Mouse (Mus musculus) lung, embryonic 15.5 days (tissue): Measurements from ENCODE around the gene Plekhh3. TPM values are rescaled to one million over a fixed set of nuclear protein-coding genes. Genes with fewer than 3 reads are reported as not detected.
"Not testable (repeated sequence)": the region's sequence is repeated elsewhere in the genome, so short reads cannot be mapped to it uniquely, and the experiment has no call there.

ENCODE experiments used
- ATAC-seq: fragments of 200-750 bp; cut with Nextera tagmentation; 2 replicates; pipeline ENCODE4 v1.8.0; 2017; ENCODE audit warnings: moderate number of reproducible peaks, borderline replicate concordance; ENCODE audit not compliant: low FRiP score, low TSS enrichment; ENCODE audit errors: extremely low read depth
- H3K27ac ChIP-seq: fragments of 300-500 bp; sonication (generic); 2 replicates; pipeline ENCODE4 v1.5.1; 2015; ENCODE audit warnings: moderate library complexity, mild to moderate bottlenecking, inconsistent platforms
- H3K27me3 ChIP-seq: fragments of 300-500 bp; sonication (generic); 2 replicates; pipeline ENCODE4 v1.6.1; 2015; ENCODE audit warnings: inconsistent platforms
- H3K36me3 ChIP-seq: fragments of 300-500 bp; sonication (generic); 2 replicates; pipeline ENCODE4 v1.6.1; 2015; ENCODE audit warnings: inconsistent platforms
- H3K4me1 ChIP-seq: fragments of 300-500 bp; sonication (generic); 2 replicates; pipeline ENCODE4 v1.6.1; 2015; ENCODE audit warnings: inconsistent platforms
- H3K4me2 ChIP-seq: fragments of 300-500 bp; sonication (generic); 2 replicates; pipeline ENCODE4 v1.6.1; 2015; ENCODE audit warnings: inconsistent platforms, mild to moderate bottlenecking, moderate library complexity
- H3K4me3 ChIP-seq: fragments of 300-500 bp; sonication (generic); 2 replicates; pipeline ENCODE4 v1.5.1; 2015; ENCODE audit warnings: mild to moderate bottlenecking, inconsistent platforms
- H3K9ac ChIP-seq: fragments of 300-500 bp; sonication (generic); 2 replicates; pipeline ENCODE4 v1.6.1; 2015; ENCODE audit warnings: inconsistent platforms
- H3K9me3 ChIP-seq: fragments of 300-500 bp; sonication (generic); 2 replicates; pipeline ENCODE4 v1.6.1; 2016; ENCODE audit warnings: inconsistent platforms
- whole genome bisulfite sequencing: fragments of 180-500 bp; shearing (Covaris S2); methylation state at CpG from one replicate; pipeline ENCODE4 v1.1.7; 2015; 5-methylcytosine and 5-hydroxymethylcytosine counted together
- polyA plus RNA-seq: library from polyadenylated mRNA; unstranded; fragments of >200 nt; fragmentation: Nextera tagmentation; extraction: Ambion mirVana; gene quantifications from 2 replicates; pipeline ENCODE4 v1.2.1, GENCODE M21; 2015

The Plekhh3 gene
- polyA plus RNA-seq, 1 experiment from 2014 or later: 19.8 TPM

DNA sequence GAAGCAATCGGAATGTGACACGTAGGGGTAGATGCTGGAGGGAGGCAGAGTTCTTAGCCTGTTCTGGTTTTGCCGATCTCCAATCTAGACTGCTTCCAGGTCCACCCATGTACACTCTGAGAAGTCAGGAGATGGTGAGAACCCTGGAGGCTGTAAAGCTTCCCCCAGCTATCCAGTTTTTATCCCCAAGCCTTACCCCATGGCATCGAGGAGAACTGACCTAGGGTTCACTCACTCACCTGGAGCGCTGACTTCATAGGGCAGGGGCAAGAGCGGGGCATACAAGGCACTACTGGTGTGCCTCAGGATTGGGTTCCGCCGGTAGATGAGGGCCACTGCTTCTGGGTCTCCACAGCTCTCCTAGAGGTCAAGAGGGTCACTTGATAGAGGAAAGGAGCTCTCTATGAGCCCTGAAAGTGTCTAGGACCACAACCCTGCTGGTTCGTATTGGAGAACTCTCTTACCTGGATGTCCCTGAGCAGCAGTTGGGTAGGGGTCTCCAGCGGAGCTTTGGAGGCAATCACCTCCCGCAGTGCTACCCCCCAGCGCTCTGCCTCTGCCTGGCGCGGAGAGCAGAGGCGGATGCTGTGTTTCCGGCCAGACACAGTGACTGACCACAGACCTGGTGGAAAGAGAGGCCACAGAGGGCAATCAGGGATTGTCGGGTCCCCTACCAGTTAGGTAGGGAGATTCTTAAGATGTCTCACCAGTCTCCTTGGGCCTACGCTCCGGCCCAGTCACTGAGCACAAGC, 3.8 kb downstream of the Plekhh3 start:
- Histone ChIP-seq H3K4me1 (peaks cover 65% of the 10 kb centered on the region), H3K4me3 (no peak overlapping the region), H3K9ac (no peak overlapping the region), H3K27ac (no peak overlapping the region), H3K27me3 (peaks cover 29% of the 10 kb centered on the region), H3K36me3 (peaks cover 47% of the 10 kb centered on the region), H3K9me3 (no peaks in the 10 kb centered on the region), H3K4me2 (no peak overlapping the region)
- WGBS: 80% methylated on average over 19 of the region's 19 CpGs
- ATAC-seq: no peak

DNA sequence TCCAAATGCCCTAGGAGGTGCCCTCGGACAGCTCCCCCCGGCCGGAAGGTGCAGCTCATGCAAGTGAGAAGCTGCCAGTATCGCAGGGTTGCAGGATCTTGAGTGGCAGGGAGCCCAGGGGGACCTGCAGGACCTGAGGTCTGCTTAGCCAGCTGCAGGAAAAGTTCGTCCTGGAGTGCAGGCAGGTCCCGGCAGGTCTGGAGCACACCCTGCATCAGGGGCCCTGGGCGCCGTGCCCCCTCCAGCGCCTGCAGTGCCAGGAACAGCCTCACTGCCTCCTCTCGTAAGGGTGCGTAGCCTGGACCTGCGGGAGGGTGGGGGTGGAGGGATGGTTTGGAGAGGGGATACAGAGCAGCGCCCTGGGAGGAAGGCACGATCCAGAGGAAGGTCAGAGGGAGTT, 4.8 kb downstream of the Plekhh3 start:
- peaks cover 29% of the 10 kb centered on the region for H3K27me3 ChIP-seq
- H3K9ac ChIP-seq: no peak overlapping the region
- 81% methylated on average over 14 of the region's 14 CpGs for WGBS
- H3K27ac ChIP-seq: no peak overlapping the region
- H3K36me3 ChIP-seq: peaks cover 57% of the 10 kb centered on the region
- H3K4me2 ChIP-seq: no peak overlapping the region
- no peak for ATAC-seq
- no peak overlapping the region for H3K4me3 ChIP-seq
- H3K4me1 ChIP-seq: peaks cover 60% of the 10 kb centered on the region
- H3K9me3 ChIP-seq: no peaks in the 10 kb centered on the region

DNA sequence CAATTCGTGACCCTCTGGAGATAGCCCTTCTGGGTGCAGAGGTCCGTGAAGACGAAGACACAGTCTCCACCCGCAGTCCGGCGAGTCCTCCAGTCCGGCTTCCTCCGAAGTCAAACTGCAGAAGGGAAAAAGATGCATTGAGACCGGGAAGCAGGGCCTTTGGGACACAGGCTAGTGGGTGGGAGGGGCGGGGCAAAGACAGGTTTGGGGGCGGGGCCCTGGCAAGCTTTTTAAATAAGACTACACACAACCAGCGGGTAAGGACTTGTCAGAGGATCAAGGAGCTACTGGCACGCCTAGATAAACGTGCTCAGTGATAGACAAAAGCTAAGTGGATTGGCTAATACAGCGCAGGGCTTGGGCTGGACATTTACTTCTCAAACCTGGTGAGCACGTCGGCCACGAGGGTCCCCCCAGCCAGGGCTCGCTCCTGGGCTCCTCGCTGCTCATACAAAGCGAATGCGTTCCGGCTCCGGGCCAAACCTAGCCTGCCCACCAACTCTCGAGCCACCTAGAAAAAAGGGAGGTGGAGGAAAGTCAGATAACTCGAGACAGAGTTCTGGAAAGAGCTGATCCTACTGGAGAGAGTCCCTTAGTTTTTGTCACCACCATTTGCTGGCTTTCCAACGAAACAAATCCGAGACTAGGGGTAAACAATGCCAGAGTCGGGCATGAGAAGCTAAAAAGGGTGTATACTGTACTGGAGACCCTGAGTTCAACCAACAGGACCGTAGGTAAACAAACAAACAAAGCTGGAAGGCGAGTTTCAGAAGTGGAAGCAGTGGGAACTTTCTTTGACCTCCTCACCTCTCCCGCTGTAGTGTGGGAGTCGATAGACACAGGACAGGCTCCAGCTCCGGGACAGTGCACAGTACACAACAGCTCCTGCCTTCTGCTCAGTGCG, 6.2 kb downstream of the Plekhh3 start:
- no peaks in the 10 kb centered on the region for H3K9me3 ChIP-seq
- peaks cover 29% of the 10 kb centered on the region for H3K27me3 ChIP-seq
- no peak overlapping the region for H3K4me3 ChIP-seq
- peaks cover 59% of the 10 kb centered on the region for H3K36me3 ChIP-seq
- no peak for ATAC-seq
- peak overlapping the region; percentile 26; the same call in 1 of the 2 replicates for H3K4me2 ChIP-seq
- peak overlapping the region; percentile 38; the same call in 1 of the 2 replicates for H3K27ac ChIP-seq
- peaks cover 56% of the 10 kb centered on the region for H3K4me1 ChIP-seq
- no peak overlapping the region for H3K9ac ChIP-seq
- WGBS: 37% methylated on average over 35 of the region's 35 CpGs

DNA sequence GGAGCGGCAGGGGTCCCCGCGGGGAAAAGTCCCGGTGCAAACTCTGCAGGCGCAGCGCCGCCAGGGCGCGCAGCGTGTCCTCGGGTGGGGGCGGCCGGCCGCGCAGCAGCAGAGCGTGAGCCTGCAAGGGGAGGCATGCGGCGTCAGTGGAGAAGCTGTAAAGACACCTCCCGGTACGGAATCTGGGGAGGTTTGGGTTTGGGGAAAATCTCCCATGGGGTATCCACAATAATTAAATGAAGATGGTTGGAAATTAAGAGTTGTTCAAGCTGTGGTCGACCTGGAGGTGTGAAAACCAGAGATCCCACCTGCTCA, 6.8 kb downstream of the Plekhh3 start:
- H3K9me3 ChIP-seq: no peaks in the 10 kb centered on the region
- peaks cover 50% of the 10 kb centered on the region for H3K4me1 ChIP-seq
- no peak for ATAC-seq
- peak overlapping the region; percentile 26 for H3K4me2 ChIP-seq
- no peak overlapping the region for H3K27ac ChIP-seq
- H3K4me3 ChIP-seq: no peak overlapping the region
- 29% methylated on average over 21 of the region's 21 CpGs for WGBS
- peaks cover 29% of the 10 kb centered on the region for H3K27me3 ChIP-seq
- H3K36me3 ChIP-seq: peaks cover 59% of the 10 kb centered on the region
- H3K9ac ChIP-seq: no peak overlapping the region

DNA sequence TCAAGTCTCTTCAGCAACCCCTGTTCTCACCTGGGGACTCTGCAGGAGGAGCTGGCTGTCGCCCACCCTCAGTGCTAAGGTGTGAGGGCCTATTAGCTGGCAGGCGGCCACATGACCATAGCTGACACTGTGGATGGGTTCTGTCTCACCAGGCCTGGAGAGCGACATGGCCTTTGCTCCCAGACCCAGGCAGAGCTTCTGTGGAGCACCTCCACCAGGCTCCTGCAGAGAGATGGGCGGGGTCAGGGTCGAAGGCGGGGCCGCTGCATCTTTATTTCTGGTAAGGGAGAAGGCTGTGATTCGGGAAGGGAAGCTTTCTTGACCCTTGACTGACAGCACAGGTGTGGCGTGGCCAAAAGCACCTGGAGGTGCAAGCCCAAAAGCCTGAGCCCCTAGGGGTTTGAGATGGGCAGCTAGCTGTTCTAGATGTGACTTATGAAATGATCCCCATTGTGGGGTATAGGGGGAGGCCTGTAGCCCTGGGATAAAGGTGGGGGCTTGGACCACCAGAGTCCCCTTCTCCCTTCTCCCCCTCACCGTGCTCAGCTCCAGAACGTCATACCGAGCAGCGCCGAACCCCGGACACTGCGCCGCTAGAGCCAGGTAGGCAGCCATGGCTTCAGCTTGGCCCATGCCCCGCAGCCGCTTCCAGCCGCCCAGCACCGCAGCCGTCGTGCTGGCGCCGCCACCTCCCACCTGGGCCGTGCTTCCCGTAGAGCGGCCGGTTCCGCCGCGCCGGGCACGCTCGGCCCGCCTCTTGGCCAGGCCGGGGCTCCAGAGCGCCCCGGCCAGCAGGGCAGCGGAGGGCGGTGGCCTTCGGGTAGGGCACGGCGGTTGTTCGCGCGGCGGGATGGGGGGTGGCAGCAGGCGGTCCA, 7.4 kb downstream of the Plekhh3 start:
- Histone ChIP-seq H3K9ac (no peak overlapping the region), H3K4me2 (peak overlapping the region; percentile 26), H3K27ac (no peak overlapping the region), H3K27me3 (peaks cover 29% of the 10 kb centered on the region), H3K4me3 (no peak overlapping the region), H3K9me3 (no peaks in the 10 kb centered on the region), H3K36me3 (peaks cover 59% of the 10 kb centered on the region), H3K4me1 (peaks cover 44% of the 10 kb centered on the region)
- ATAC-seq: peak; percentile 8
- 40% methylated on average over 49 of the region's 49 CpGs for WGBS

DNA sequence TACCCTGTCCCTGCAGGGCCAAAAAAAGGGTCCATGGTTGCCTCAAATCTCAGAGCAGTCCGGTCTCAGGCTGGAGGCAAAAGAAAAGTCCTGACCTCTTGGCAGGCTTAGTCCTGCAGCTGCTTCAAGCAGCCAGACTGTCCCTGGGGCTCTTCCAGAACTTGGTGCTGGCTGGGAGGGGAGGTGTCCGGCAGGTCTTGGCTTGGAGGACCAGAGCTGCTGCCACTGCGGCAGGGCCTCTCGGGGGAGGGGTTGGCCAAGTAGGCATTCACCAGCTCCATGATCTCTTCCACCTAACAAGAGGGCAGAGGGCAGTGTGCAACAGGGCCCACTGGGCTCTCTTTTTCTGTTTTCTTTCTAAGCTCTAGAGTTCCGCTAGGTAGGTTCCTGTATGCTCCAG, 8.4 kb downstream of the Plekhh3 start:
- Histone ChIP-seq H3K4me1 (peaks cover 34% of the 10 kb centered on the region), H3K9me3 (no peaks in the 10 kb centered on the region), H3K27me3 (peaks cover 27% of the 10 kb centered on the region), H3K4me3 (no peak overlapping the region), H3K9ac (no peak overlapping the region), H3K4me2 (no peak overlapping the region), H3K36me3 (peaks cover 58% of the 10 kb centered on the region), H3K27ac (no peak overlapping the region)
- 57% methylated on average over 5 of the region's 5 CpGs for WGBS
- no peak for ATAC-seq

DNA sequence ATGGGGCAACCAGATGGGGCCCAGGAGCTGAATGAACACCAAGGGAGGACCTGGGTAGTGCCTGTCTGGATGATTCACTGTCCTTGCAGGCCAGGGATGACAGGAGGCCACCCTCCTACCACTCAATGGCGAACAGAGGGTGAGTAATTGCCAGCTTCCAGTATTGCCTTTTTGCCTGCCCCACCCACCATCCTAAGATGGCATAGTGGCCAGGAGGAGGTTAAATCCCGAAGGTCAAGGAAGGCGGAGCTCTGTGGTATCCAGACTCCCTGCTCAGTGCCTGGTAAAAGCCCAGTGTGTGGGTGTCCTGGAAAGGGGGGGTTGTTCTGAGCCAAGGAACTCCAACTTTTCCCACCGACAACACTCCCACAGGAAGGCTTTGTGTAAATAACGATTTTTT, 8.8 kb downstream of the Plekhh3 start:
- H3K36me3 ChIP-seq: peaks cover 53% of the 10 kb centered on the region
- H3K9ac ChIP-seq: no peak overlapping the region
- H3K9me3 ChIP-seq: no peaks in the 10 kb centered on the region
- ATAC-seq: no peak
- peaks cover 23% of the 10 kb centered on the region for H3K27me3 ChIP-seq
- H3K4me2 ChIP-seq: no peak overlapping the region
- peaks cover 34% of the 10 kb centered on the region for H3K4me1 ChIP-seq
- H3K4me3 ChIP-seq: no peak overlapping the region
- H3K27ac ChIP-seq: no peak overlapping the region
- WGBS: 53% methylated on average over 5 of the region's 5 CpGs

DNA sequence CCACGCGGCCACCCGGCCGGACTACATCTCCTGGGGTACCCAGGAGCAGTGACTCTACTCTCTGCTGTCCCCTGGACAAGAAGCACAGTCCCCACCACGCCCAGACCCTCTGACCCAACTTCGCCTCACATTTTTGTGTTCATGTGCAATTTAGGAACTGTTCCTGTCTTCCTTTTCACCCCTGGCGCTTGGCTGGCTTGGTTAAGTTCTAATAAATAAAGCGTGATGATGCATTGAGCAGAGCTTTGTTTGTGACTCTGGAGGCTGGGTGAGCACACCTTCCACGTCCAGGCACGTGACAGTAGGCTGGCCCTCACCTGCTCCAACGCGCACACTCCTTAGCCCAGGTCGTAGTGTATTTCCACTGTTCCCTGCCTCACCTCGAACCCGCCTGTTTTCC, 9.6 kb downstream of the Plekhh3 start:
- H3K36me3 ChIP-seq: peaks cover 47% of the 10 kb centered on the region
- WGBS: 88% methylated on average over 15 of the region's 15 CpGs
- no peak for ATAC-seq

DNA sequence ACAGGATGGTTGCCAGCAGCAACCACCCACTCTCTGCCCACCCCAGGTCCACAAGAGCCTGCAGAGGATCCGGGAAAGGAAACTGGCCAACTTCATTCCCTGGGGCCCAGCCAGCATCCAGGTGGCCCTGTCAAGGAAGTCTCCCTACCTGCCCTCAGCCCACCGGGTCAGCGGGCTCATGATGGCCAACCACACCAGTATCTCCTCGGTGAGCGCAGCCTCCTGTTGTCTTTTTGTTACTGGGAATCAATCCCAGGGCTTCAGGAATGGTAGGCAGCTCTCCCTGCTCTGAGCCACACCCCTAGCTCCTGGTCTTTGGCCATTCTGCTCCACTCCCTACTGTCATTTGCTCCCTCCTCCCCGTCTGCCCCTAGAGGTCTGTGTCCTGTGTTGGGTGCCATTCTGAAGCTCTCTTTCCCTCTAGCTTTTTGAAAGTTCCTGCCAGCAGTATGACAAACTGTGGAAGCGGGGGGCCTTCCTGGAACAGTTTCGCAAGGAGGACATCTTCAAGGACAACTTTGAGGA, 10.1 kb downstream of the Plekhh3 start:
- peaks cover 42% of the 10 kb centered on the region for H3K36me3 ChIP-seq
- H3K4me3 ChIP-seq, H3K4me2 ChIP-seq, ATAC-seq, H3K9ac ChIP-seq, H3K9me3 ChIP-seq, H3K27ac ChIP-seq: not testable (repeated sequence)
- peaks cover 11% of the 10 kb centered on the region for H3K27me3 ChIP-seq
- 77% methylated on average over 8 of the region's 8 CpGs for WGBS
- H3K4me1 ChIP-seq: peaks cover 36% of the 10 kb centered on the region

More for the DNA sequence above, 9.6 kb downstream of the Plekhh3 start:
- H3K4me1 ChIP-seq: peaks cover 34% of the 10 kb centered on the region
- H3K4me2 ChIP-seq: no peak overlapping the region
- no peak overlapping the region for H3K9ac ChIP-seq
- no peak overlapping the region for H3K4me3 ChIP-seq
- H3K9me3 ChIP-seq: no peaks in the 10 kb centered on the region
- peaks cover 16% of the 10 kb centered on the region for H3K27me3 ChIP-seq
- H3K27ac ChIP-seq: no peak overlapping the region

DNA sequence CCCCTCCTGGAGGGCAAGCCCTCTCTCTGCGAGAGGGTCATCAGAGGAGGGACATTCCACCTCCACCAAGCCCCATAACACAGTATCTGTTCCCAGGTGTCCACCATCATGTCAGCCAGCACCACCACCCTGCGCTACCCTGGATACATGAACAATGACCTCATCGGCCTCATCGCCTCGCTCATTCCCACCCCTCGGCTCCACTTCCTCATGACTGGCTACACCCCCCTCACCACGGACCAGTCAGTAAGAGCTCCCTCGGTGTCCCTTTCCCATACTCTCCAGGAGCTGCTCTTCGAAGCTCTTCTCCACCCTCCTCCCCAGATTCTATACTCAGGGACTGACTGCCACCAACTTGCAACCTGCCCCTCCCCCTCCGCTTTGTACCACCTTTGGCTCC, 11.0 kb downstream of the Plekhh3 start:
- H3K4me2 ChIP-seq, H3K27me3 ChIP-seq, H3K9ac ChIP-seq, H3K9me3 ChIP-seq, ATAC-seq, H3K4me3 ChIP-seq, H3K27ac ChIP-seq: not testable (repeated sequence)
- H3K4me1 ChIP-seq: peaks cover 40% of the 10 kb centered on the region
- WGBS: 69% methylated on average over 8 of the region's 10 CpGs
- H3K36me3 ChIP-seq: peaks cover 35% of the 10 kb centered on the region

DNA sequence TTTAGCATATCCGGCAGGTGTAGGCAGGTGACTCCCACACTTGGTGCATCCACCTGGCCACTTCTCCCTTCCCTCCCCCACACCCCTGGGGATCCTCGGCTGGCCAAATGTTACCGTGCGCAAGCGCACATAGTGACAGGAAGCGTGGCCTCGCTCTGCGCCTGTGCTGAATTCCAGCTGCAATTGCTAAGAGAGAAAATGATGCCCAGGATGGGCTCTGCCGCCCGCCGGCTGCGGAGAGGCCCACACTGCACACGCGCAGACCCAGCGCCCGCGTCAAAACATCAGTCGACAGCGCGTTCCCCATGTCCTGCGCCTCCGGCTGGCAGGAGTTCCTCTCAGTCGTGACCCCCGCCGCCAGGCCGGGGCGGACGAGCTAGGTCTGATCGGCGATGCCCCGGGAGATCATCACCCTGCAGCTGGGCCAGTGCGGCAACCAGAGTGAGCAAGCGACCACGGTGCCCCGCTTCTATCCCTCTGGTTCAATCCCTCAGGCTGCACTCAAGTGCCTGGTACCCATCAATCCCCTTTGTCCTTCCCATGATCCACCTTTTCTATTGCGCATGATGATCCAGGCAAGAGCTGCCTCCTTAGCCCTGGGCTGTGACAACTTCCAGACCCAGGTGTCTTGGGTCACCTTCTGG, 15.3 kb downstream of the Plekhh3 start, which contains the start of gene Tubg2:
Tubg2 (plus strand) TSS at position 180 of the 644 bp plus-strand sequence.
- Histone ChIP-seq H3K27me3 (no peaks in the 10 kb centered on the region), H3K36me3 (no peaks in the 10 kb centered on the region), H3K4me3 (peak within 1 kb of the TSS; percentile 43), H3K4me1 (peaks cover 11% of the 10 kb centered on the region), H3K27ac (peak within 1 kb of the TSS; percentile 47; the same call in 1 of the 2 replicates), H3K9me3 (no peaks in the 10 kb centered on the region), H3K9ac (peak within 1 kb of the TSS; percentile 61), H3K4me2 (peak within 1 kb of the TSS; percentile 89)
- WGBS: 2% methylated on average over 36 of the region's 36 CpGs
- ATAC-seq: peak; percentile 76; the same call in 1 of the 2 replicates
